Mouse (Mus musculus) urinary bladder, postnatal 4 days (tissue): ENCODE results near the gene Slc4a2.
"Not testable (repeated sequence)": the region's sequence is repeated elsewhere in the genome, so short reads cannot be mapped to it uniquely, and the experiment has no call there.

Source experiments
- DNase-seq, 2 experiments: peaks; one replicate each; pipeline ENCODE4 v3.0.0; 2021 to 2022; ENCODE audit warnings: low spot score in 2 of 2

Slc4a2 gene

GRCm38 (mm10) chr5:24394165-24394894 lies 29.3 kb upstream of the Slc4a2 start:
- peak; percentile 87 to 91 for DNase-seq

GRCm38 (mm10) chr5:24396254-24396653 lies 27.4 kb upstream of the Slc4a2 start:
- not testable (repeated sequence) for DNase-seq

GRCm38 (mm10) chr5:24399686-24400085 lies 24.0 kb upstream of the Slc4a2 start:
- no peak for DNase-seq

- no peak for DNase-seq
Measured at GRCm38 (mm10) chr5:24400362-24400761, 23.3 kb upstream of the Slc4a2 start.

- DNase-seq: no peak
Measured at GRCm38 (mm10) chr5:24400911-24401605, 22.6 kb upstream of the Slc4a2 start.

- DNase-seq: no peak
Measured at GRCm38 (mm10) chr5:24401969-24402368, 21.7 kb upstream of the Slc4a2 start.

GRCm38 (mm10) chr5:24404594-24405360 lies 18.9 kb upstream of the Slc4a2 start:
- no peak for DNase-seq

- DNase-seq: no peak
Measured at GRCm38 (mm10) chr5:24405389-24405876, 18.2 kb upstream of the Slc4a2 start.

- DNase-seq: no peak
Measured at GRCm38 (mm10) chr5:24408651-24409050, 15.0 kb upstream of the Slc4a2 start.

- no peak for DNase-seq
Measured at GRCm38 (mm10) chr5:24409466-24409865, 14.2 kb upstream of the Slc4a2 start.

GRCm38 (mm10) chr5:24412063-24412462 lies 11.6 kb upstream of the Slc4a2 start:
- no peak for DNase-seq

GRCm38 (mm10) chr5:24413042-24413693 lies 10.5 kb upstream of the Slc4a2 start, which contains the start of gene Asic3:
TSS of gene Asic3 (plus strand) at chr5:24413392.
- DNase-seq: no peak

- DNase-seq: no peak
Measured at GRCm38 (mm10) chr5:24413938-24414337, 9.7 kb upstream of the Slc4a2 start.

- DNase-seq: peak in 1 of 2 experiments; percentile 40
Measured at GRCm38 (mm10) chr5:24416222-24416736, 7.4 kb upstream of the Slc4a2 start.

- DNase-seq: no peak
Measured at GRCm38 (mm10) chr5:24417587-24417986, 6.0 kb upstream of the Slc4a2 start.

GRCm38 (mm10) chr5:24420381-24420780 lies 3.3 kb upstream of the Slc4a2 start:
- no peak for DNase-seq

- peak in 1 of 2 experiments; percentile 39 for DNase-seq
Measured at GRCm38 (mm10) chr5:24424004-24424781, 556 bp downstream of the Slc4a2 start.

GRCm38 (mm10) chr5:24424861-24425411 lies 1.3 kb downstream of the Slc4a2 start:
- peak; percentile 84 to 88 for DNase-seq

- peak in 1 of 2 experiments; percentile 66 for DNase-seq
Measured at GRCm38 (mm10) chr5:24425421-24426036, 1.9 kb downstream of the Slc4a2 start.

GRCm38 (mm10) chr5:24426037-24426432 lies 2.4 kb downstream of the Slc4a2 start:
- DNase-seq: no peak
